Mouse (Mus musculus): Measurements from ENCODE around the gene Traf3ip3. TPM values are rescaled to one million over a fixed set of nuclear protein-coding genes. Genes with fewer than 3 reads are reported as not detected.

Gene Traf3ip3
- total and polyA plus RNA-seq, 3 experiments, result 5.2 to 9.7 TPM; not detected in 1

- Histone ChIP-seq H3K27me3 (ENCODE audit: control insufficient read depth in 1 of 2, insufficient read depth in 2 of 2, low read length in 2 of 2) (peaks cover 8 to 11% of the 10 kb centered on the region in 2 experiments), H3K9me3 (replicated peaks; ENCODE audit: insufficient read depth, low read length) (no peaks in the 10 kb centered on the region), H3K9ac (ENCODE audit: control insufficient read depth, low read depth, low read length, poor library complexity, severe bottlenecking) (no peak overlapping the region), H3K4me1 (ENCODE audit: control insufficient read depth in 1 of 2, insufficient read depth in 2 of 2, low read length in 2 of 2) (no peaks in the 10 kb centered on the region), H3K4me3 (ENCODE audit: control insufficient read depth in 1 of 2, insufficient read depth in 1 of 2, low read depth in 2 of 2, low read length in 2 of 2) (no peak overlapping the region), H3K27ac (ENCODE audit: control insufficient read depth, low read depth, low read length) (no peak overlapping the region), H3K79me2 (ENCODE audit: control insufficient read depth, insufficient read depth, low read length, poor library complexity) (no peaks in the 10 kb centered on the region), H3K36me3 (ENCODE audit: control insufficient read depth in 1 of 2, insufficient read depth in 2 of 2, low read length in 2 of 2) (no peaks in the 10 kb centered on the region)
- DNase-seq (ENCODE audit: low read depth, low spot score), result no peak
- TF ChIP-seq RAD21 (IDR thresholded peaks at IDR 0.05; ENCODE audit: low read depth, low read length) (no peak), CTCF (IDR thresholded peaks at IDR 0.05 in 2 of 3, conservative IDR thresholded peaks at IDR 0.05 in 1 of 3; ENCODE audit: control insufficient read depth in 1 of 3, insufficient read depth in 1 of 3, low read depth in 2 of 3, low read length in 3 of 3, poor library complexity in 1 of 3, severe bottlenecking in 1 of 3) (no peak), MAZ (IDR thresholded peaks at IDR 0.05; ENCODE audit: low read depth, low read length) (no peak), ZMIZ1 (IDR thresholded peaks at IDR 0.05; ENCODE audit: low read depth, low read length) (no peak), MEF2A (IDR thresholded peaks at IDR 0.05; ENCODE audit: extremely low read depth, insufficient replicate concordance, low read depth, low read length, poor library complexity, severe bottlenecking) (no peak)
Measured at GRCm38 (mm10) chr1:193144516-193144915, 57.0 kb downstream of the Traf3ip3 start.

- no peaks in the 10 kb centered on the region for H3K36me3 ChIP-seq (ENCODE audit: control insufficient read depth in 1 of 2, insufficient read depth in 2 of 2, low read length in 2 of 2)
- H3K4me1 ChIP-seq (ENCODE audit: control insufficient read depth in 1 of 2, insufficient read depth in 2 of 2, low read length in 2 of 2), result no peaks in the 10 kb centered on the region
- no peak overlapping the region for H3K9ac ChIP-seq (ENCODE audit: control insufficient read depth, low read depth, low read length, poor library complexity, severe bottlenecking)
- H3K9me3 ChIP-seq (replicated peaks; ENCODE audit: insufficient read depth, low read length), result no peaks in the 10 kb centered on the region
- H3K4me3 ChIP-seq (ENCODE audit: control insufficient read depth in 1 of 2, insufficient read depth in 1 of 2, low read depth in 2 of 2, low read length in 2 of 2), result no peak overlapping the region
- peaks cover 9 to 11% of the 10 kb centered on the region in 2 experiments for H3K27me3 ChIP-seq (ENCODE audit: control insufficient read depth in 1 of 2, insufficient read depth in 2 of 2, low read length in 2 of 2)
- no peak for TF ChIP-seq RAD21 (IDR thresholded peaks at IDR 0.05; ENCODE audit: low read depth, low read length)
- no peak for TF ChIP-seq UBTF (IDR thresholded peaks at IDR 0.05; ENCODE audit: borderline replicate concordance, insufficient read depth, low read depth, low read length)
- TF ChIP-seq ZMIZ1 (IDR thresholded peaks at IDR 0.05; ENCODE audit: low read depth, low read length), result no peak
- no peak for TF ChIP-seq MYC (IDR thresholded peaks at IDR 0.05; ENCODE audit: low read depth, low read length)
- TF ChIP-seq USF2 (IDR thresholded peaks at IDR 0.05; ENCODE audit: borderline replicate concordance in 1 of 2, insufficient read depth in 1 of 2, low read depth in 1 of 2, low read length in 2 of 2), result no peak
- TF ChIP-seq BHLHE40 (IDR thresholded peaks at IDR 0.05; ENCODE audit: borderline replicate concordance, low read depth, low read length), result no peak
- DNase-seq (ENCODE audit: low read depth, low spot score), result no peak
- no peak overlapping the region for H3K27ac ChIP-seq (ENCODE audit: control insufficient read depth, low read depth, low read length)
- H3K79me2 ChIP-seq (ENCODE audit: control insufficient read depth, insufficient read depth, low read length, poor library complexity), result no peaks in the 10 kb centered on the region
Measured at GRCm38 (mm10) chr1:193142517-193143062, 58.9 kb downstream of the Traf3ip3 start.

- Histone ChIP-seq H3K4me1 (ENCODE audit: control insufficient read depth in 1 of 2, insufficient read depth in 2 of 2, low read length in 2 of 2) (no peaks in the 10 kb centered on the region), H3K36me3 (ENCODE audit: control insufficient read depth in 1 of 2, insufficient read depth in 2 of 2, low read length in 2 of 2) (no peaks in the 10 kb centered on the region), H3K79me2 (ENCODE audit: control insufficient read depth, insufficient read depth, low read length, poor library complexity) (no peaks in the 10 kb centered on the region), H3K4me3 (ENCODE audit: control insufficient read depth in 1 of 2, insufficient read depth in 1 of 2, low read depth in 2 of 2, low read length in 2 of 2) (no peak overlapping the region), H3K9ac (ENCODE audit: control insufficient read depth, low read depth, low read length, poor library complexity, severe bottlenecking) (no peak overlapping the region), H3K27ac (ENCODE audit: control insufficient read depth, low read depth, low read length) (no peak overlapping the region), H3K9me3 (replicated peaks; ENCODE audit: insufficient read depth, low read length) (no peaks in the 10 kb centered on the region), H3K27me3 (ENCODE audit: control insufficient read depth in 1 of 2, insufficient read depth in 2 of 2, low read length in 2 of 2) (peaks cover 11% of the 10 kb centered on the region in 2 experiments)
- TF ChIP-seq MXI1 (IDR thresholded peaks at IDR 0.05; ENCODE audit: low read depth, low read length) (no peak), BHLHE40 (IDR thresholded peaks at IDR 0.05; ENCODE audit: borderline replicate concordance, low read depth, low read length) (no peak), POLR2AphosphoS2 (IDR thresholded peaks at IDR 0.05; ENCODE audit: low read length) (no peak), NELFE (IDR thresholded peaks at IDR 0.05; ENCODE audit: low read depth, low read length) (no peak), SIN3A (IDR thresholded peaks at IDR 0.05; ENCODE audit: low read length) (no peak), RCOR1 (IDR thresholded peaks at IDR 0.05; ENCODE audit: low read depth, low read length) (no peak), MEF2A (IDR thresholded peaks at IDR 0.05; ENCODE audit: extremely low read depth, insufficient replicate concordance, low read depth, low read length, poor library complexity, severe bottlenecking) (no peak), ETS1 (IDR thresholded peaks at IDR 0.05; ENCODE audit: low read depth, low read length) (no peak), MAFK (IDR thresholded peaks at IDR 0.05; ENCODE audit: borderline replicate concordance, low read depth, low read length) (no peak), TCF12 (IDR thresholded peaks at IDR 0.05; ENCODE audit: low read depth, low read length) (no peak), KAT2A (conservative IDR thresholded peaks at IDR 0.05; ENCODE audit: low read depth, low read length) (no peak), GATA1 (IDR thresholded peaks at IDR 0.05; ENCODE audit: low read depth, low read length) (no peak)
- DNase-seq (ENCODE audit: low read depth, low spot score), result no peak
Measured at GRCm38 (mm10) chr1:193141118-193141517, 60.4 kb downstream of the Traf3ip3 start.

Data from MEL (cell line).